Mouse (Mus musculus) heart, embryonic 13.5 days (tissue): Measurements from ENCODE around the gene Pced1b. TPM values are rescaled to one million over a fixed set of nuclear protein-coding genes. Genes with fewer than 3 reads are reported as not detected.

Experiments used
- ATAC-seq: fragments of 200-750 bp; cut with Nextera tagmentation; 2 replicates; pipeline ENCODE4 v1.8.0; 2017; ENCODE audit warnings: moderate TSS enrichment; ENCODE audit not compliant: insufficient number of reproducible peaks, low FRiP score, low TSS enrichment; ENCODE audit errors: extremely low read depth
- H3K27ac ChIP-seq: fragments of 300-500 bp; sonication (generic); replicated peaks from 2 replicates; pipeline ENCODE4 v1.5.1; 2015; ENCODE audit warnings: moderate library complexity, mild to moderate bottlenecking, inconsistent platforms
- H3K27me3 ChIP-seq: fragments of 300-500 bp; sonication (generic); replicated peaks from 2 replicates; pipeline ENCODE4 v1.6.1; 2015; ENCODE audit warnings: mild to moderate bottlenecking, inconsistent platforms
- H3K36me3 ChIP-seq: fragments of 300-500 bp; sonication (generic); 2 replicates; pipeline ENCODE4 v1.6.1; 2015; ENCODE audit warnings: mild to moderate bottlenecking, inconsistent platforms
- H3K4me1 ChIP-seq: fragments of 300-500 bp; sonication (generic); 2 replicates; pipeline ENCODE4 v1.6.1; 2015; ENCODE audit warnings: inconsistent platforms
- H3K4me2 ChIP-seq: fragments of 300-500 bp; sonication (generic); 2 replicates; pipeline ENCODE4 v1.6.1; 2015; ENCODE audit warnings: inconsistent platforms, mild to moderate bottlenecking, moderate library complexity
- H3K4me3 ChIP-seq: fragments of 300-500 bp; sonication (generic); 2 replicates; pipeline ENCODE4 v1.5.1; 2015; ENCODE audit warnings: moderate library complexity, mild to moderate bottlenecking, inconsistent platforms
- H3K9ac ChIP-seq: fragments of 300-500 bp; sonication (generic); 2 replicates; pipeline ENCODE4 v1.6.1; 2015; ENCODE audit warnings: inconsistent platforms, mild to moderate bottlenecking, moderate library complexity
- H3K9me3 ChIP-seq: fragments of 300-500 bp; sonication (generic); 2 replicates; pipeline ENCODE4 v1.6.1; 2016; ENCODE audit warnings: inconsistent platforms
- WGBS: fragments of 180-500 bp; shearing (Covaris S2); methylation state at CpG from one replicate; pipeline ENCODE4 v1.1.7; 2015; ENCODE audit warnings: mixed read lengths; 5-methylcytosine and 5-hydroxymethylcytosine counted together
- polyA plus RNA-seq: library from polyadenylated mRNA; unstranded; fragments of >200 nt; fragmentation: Nextera tagmentation; extraction: Ambion mirVana; gene quantifications from 2 replicates; pipeline ENCODE4 v1.2.1, GENCODE M21; 2015

Pced1b gene
- polyA plus RNA-seq, 1 experiment from 2014 or later: 2.5 TPM

GRCm38 (mm10) chr15:97289176-97289575, 42.3 kb downstream of the Pced1b start:
- H3K27me3 ChIP-seq: no peaks in the 10 kb centered on the region
- no peak overlapping the region for H3K4me3 ChIP-seq
- no peak overlapping the region for H3K9ac ChIP-seq
- H3K36me3 ChIP-seq: no peaks in the 10 kb centered on the region; the same call in 1 of the 2 replicates
- 0 out of 2 replicates have a peak, but pooled peaks cover 2% of the 10 kb centered on the region for H3K4me1 ChIP-seq
- no peak overlapping the region for H3K27ac ChIP-seq
- no peak for ATAC-seq
- H3K4me2 ChIP-seq: no peak overlapping the region
- 70% methylated on average over 4 of the region's 4 CpGs for WGBS
- H3K9me3 ChIP-seq: no peaks in the 10 kb centered on the region

DNA sequence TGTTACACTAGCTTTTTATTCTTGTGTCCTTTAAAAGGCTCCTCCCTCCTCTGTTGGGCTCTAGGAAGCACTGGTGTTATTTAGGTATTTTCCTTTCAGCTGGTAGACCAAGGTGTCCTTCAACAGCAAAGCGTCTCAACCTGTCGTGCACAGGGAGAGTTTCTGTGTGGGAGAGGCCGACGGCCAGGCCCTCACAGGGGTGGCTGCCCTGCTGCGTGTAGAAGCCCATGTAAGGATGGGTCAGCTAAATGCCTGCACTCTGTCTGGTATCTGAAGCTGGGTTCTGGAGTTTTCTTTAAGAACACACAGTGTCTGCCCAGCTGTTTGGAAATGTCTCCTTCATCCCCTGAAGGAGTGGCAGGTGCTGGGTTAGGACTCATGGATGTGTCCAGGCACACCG, 43.4 kb downstream of the Pced1b start:
- H3K4me2 ChIP-seq: no peak overlapping the region
- no peak for ATAC-seq
- H3K4me3 ChIP-seq: no peak overlapping the region
- no peaks in the 10 kb centered on the region for H3K27me3 ChIP-seq
- no peaks in the 10 kb centered on the region for H3K4me1 ChIP-seq
- 79% methylated on average over 6 of the region's 6 CpGs for WGBS
- H3K9me3 ChIP-seq: no peaks in the 10 kb centered on the region
- H3K9ac ChIP-seq: no peak overlapping the region
- H3K36me3 ChIP-seq: no peaks in the 10 kb centered on the region; the same call in 1 of the 2 replicates
- H3K27ac ChIP-seq: no peak overlapping the region

- H3K27ac ChIP-seq: no peak overlapping the region
These were observed 44.6 kb downstream of the Pced1b start for GRCm38 (mm10) chr15:97291291-97292050.

GRCm38 (mm10) chr15:97307935-97308334, 61.0 kb downstream of the Pced1b start:
- no peaks in the 10 kb centered on the region for H3K9me3 ChIP-seq
- H3K9ac ChIP-seq: no peak overlapping the region
- WGBS: 66% methylated on average over 9 of the region's 9 CpGs
- no peaks in the 10 kb centered on the region for H3K4me1 ChIP-seq
- H3K4me2 ChIP-seq: no peak overlapping the region
- no peak for ATAC-seq
- no peak overlapping the region for H3K4me3 ChIP-seq
- H3K36me3 ChIP-seq: no peaks in the 10 kb centered on the region
- no peak overlapping the region for H3K27ac ChIP-seq
- H3K27me3 ChIP-seq: no peaks in the 10 kb centered on the region

More at GRCm38 (mm10) chr15:97291291-97292050, 44.6 kb downstream of the Pced1b start:
- Histone ChIP-seq H3K36me3 (no peaks in the 10 kb centered on the region; the same call in 1 of the 2 replicates), H3K4me2 (no peak overlapping the region), H3K27me3 (no peaks in the 10 kb centered on the region), H3K9ac (no peak overlapping the region), H3K9me3 (no peaks in the 10 kb centered on the region), H3K4me1 (no peaks in the 10 kb centered on the region), H3K4me3 (no peak overlapping the region)
- 63% methylated on average over 21 of the region's 21 CpGs for WGBS
- no peak for ATAC-seq

GRCm38 (mm10) chr15:97309533-97309932, 62.6 kb downstream of the Pced1b start:
- Histone ChIP-seq H3K4me3 (no peak overlapping the region), H3K27ac (no peak overlapping the region), H3K27me3 (no peaks in the 10 kb centered on the region; the same call in 1 of the 2 replicates), H3K9me3 (no peaks in the 10 kb centered on the region), H3K36me3 (no peaks in the 10 kb centered on the region), H3K9ac (no peak overlapping the region), H3K4me2 (no peak overlapping the region), H3K4me1 (no peaks in the 10 kb centered on the region)
- 78% methylated on average over 2 of the region's 2 CpGs for WGBS
- no peak for ATAC-seq

GRCm38 (mm10) chr15:97310251-97310650, 63.3 kb downstream of the Pced1b start:
- no peak overlapping the region for H3K9ac ChIP-seq
- H3K4me3 ChIP-seq: no peak overlapping the region
- 0 out of 2 replicates have a peak, but pooled peaks cover 3% of the 10 kb centered on the region for H3K4me1 ChIP-seq
- WGBS: 69% methylated on average over 9 of the region's 9 CpGs
- no peaks in the 10 kb centered on the region; the same call in 1 of the 2 replicates for H3K27me3 ChIP-seq
- ATAC-seq: no peak
- no peaks in the 10 kb centered on the region for H3K36me3 ChIP-seq
- no peak overlapping the region for H3K27ac ChIP-seq
- H3K9me3 ChIP-seq: no peaks in the 10 kb centered on the region
- H3K4me2 ChIP-seq: no peak overlapping the region

DNA sequence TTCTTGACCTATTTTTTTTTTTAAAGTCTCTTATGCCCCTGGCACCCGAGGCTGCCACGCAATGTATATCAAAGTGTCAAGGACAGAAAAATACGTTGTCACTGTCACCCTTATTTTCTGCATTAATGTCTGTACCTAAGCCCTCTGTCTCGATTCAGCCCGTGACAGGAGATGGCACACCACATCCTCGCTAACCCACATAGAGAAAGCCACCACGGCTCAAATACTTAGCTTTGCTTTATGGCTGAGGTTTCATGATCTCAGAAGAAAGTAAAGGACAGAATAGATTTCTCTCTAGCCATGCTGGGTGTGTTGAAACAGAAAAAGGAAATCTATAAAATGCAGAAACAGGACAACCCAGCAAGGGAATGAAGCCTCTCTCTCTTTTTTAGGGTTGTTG, 64.3 kb downstream of the Pced1b start:
- H3K4me2 ChIP-seq: no peak overlapping the region
- no peak for ATAC-seq
- WGBS: 73% methylated on average over 7 of the region's 7 CpGs
- no peaks in the 10 kb centered on the region for H3K9me3 ChIP-seq
- no peak overlapping the region for H3K9ac ChIP-seq
- H3K27ac ChIP-seq: no peak overlapping the region
- no peaks in the 10 kb centered on the region for H3K36me3 ChIP-seq
- no peaks in the 10 kb centered on the region; the same call in 1 of the 2 replicates for H3K27me3 ChIP-seq
- no peak overlapping the region for H3K4me3 ChIP-seq
- 0 out of 2 replicates have a peak, but pooled peaks cover 3% of the 10 kb centered on the region for H3K4me1 ChIP-seq

- H3K4me1 ChIP-seq: 0 out of 2 replicates have a peak, but pooled peaks cover 3% of the 10 kb centered on the region
- H3K36me3 ChIP-seq: no peaks in the 10 kb centered on the region
- H3K4me3 ChIP-seq: no peak overlapping the region
- no peak overlapping the region for H3K4me2 ChIP-seq
- ATAC-seq: no peak
- H3K27ac ChIP-seq: no peak overlapping the region
- H3K9me3 ChIP-seq: no peaks in the 10 kb centered on the region
- WGBS: 80% methylated on average over 8 of the region's 8 CpGs
- H3K9ac ChIP-seq: no peak overlapping the region
- no peaks in the 10 kb centered on the region; the same call in 1 of the 2 replicates for H3K27me3 ChIP-seq
These were observed 65.0 kb downstream of the Pced1b start for GRCm38 (mm10) chr15:97311937-97312336.

DNA sequence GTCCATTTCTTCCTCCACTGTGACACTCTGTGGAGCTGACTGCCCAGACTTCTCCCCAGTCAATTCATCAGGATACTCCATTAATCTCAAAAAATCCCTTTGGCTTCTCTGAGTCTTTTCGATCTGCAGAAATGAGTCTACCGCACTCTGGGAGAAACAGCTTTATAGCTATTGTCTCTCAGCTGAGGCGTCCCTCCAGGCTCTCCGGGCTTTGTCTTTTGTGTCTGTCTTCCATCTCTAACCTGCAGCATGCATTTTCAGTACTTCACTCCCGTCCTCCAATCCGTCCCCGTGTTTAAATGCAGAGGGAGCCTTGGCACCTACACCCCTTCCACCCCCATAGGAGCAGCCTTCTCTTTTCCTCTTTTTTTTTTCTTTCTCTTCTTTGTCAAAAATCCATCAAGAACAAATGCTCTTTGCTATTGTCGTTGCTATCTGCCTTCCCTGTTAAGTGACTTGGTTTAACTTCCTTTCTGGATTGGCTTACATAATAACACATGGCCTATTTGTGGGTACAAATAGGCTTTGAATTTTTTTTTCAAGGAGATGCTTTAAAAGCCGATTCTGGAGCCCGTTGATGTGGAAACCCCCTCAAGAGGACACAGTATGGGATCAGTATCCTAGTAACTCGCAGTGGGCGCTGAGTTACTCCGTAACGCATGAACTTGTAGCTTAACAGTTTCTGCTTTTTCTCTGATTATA, 68.0 kb downstream of the Pced1b start:
- H3K36me3 ChIP-seq: no peaks in the 10 kb centered on the region
- H3K9me3 ChIP-seq: no peaks in the 10 kb centered on the region
- H3K9ac ChIP-seq: no peak overlapping the region
- no peak overlapping the region for H3K4me2 ChIP-seq
- no peak overlapping the region for H3K27ac ChIP-seq
- WGBS: 76% methylated on average over 14 of the region's 14 CpGs
- 0 out of 2 replicates have a peak, but pooled peaks cover 3% of the 10 kb centered on the region for H3K4me1 ChIP-seq
- no peaks in the 10 kb centered on the region; the same call in 1 of the 2 replicates for H3K27me3 ChIP-seq
- no peak for ATAC-seq
- H3K4me3 ChIP-seq: no peak overlapping the region

DNA sequence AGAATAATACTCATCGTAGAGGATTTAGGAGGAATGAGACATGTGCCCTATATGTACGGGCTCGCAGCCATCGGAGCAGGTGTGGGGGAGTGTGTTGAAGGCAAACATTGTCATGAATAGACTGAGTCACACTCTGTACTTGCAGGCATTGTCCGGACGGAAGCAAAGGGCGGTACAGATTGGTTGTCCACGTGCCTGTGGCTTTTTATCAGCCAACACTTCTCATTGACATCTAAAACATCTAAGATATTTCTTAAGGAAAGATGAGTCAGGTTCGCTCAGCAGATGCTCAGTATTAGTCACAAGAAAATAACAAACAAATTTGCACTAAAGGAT, 68.5 kb downstream of the Pced1b start:
- Histone ChIP-seq H3K36me3 (no peaks in the 10 kb centered on the region), H3K4me3 (no peak overlapping the region), H3K4me2 (no peak overlapping the region), H3K4me1 (0 out of 2 replicates have a peak, but pooled peaks cover 3% of the 10 kb centered on the region), H3K9me3 (no peaks in the 10 kb centered on the region), H3K9ac (no peak overlapping the region), H3K27me3 (no peaks in the 10 kb centered on the region; the same call in 1 of the 2 replicates), H3K27ac (no peak overlapping the region)
- 56% methylated on average over 9 of the region's 9 CpGs for WGBS
- no peak for ATAC-seq

DNA sequence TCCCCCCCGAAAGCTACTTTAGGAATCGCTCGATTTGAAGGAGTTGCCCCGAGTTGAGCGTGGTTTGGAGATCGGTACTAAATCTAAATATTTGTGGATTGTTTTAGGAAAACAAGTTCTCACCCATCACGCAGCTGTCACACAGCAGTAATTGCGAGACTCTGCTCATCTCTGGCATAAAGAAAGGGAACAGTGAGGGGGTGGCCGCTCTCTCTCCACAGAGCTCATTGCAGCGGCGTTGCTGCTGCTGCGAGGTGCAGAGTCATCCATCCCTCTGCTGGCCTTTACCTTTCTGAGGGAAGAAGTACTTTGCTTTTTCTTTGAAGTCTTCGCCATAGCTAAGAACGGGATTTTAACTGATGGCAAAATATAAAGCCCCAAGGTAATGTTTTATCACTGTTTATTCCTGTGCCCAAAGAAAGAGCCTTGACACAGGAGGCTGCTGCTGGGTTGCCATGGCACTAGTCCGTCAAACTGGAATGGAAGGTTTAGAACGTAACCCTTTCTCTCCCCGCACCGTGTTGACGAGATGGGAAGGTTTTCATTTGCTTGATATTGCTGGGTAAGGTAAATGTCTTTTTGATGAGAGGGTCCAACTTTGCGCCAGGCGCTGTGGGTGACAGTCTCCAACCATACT, 71.6 kb downstream of the Pced1b start:
- peaks cover 3% of the 10 kb centered on the region; the same call in 1 of the 2 replicates for H3K9me3 ChIP-seq
- 83% methylated on average over 21 of the region's 21 CpGs for WGBS
- H3K4me1 ChIP-seq: 0 out of 2 replicates have a peak, but pooled peaks cover 3% of the 10 kb centered on the region
- no peak for ATAC-seq
- no peak overlapping the region for H3K4me2 ChIP-seq
- no peaks in the 10 kb centered on the region; the same call in 1 of the 2 replicates for H3K27me3 ChIP-seq
- H3K27ac ChIP-seq: no peak overlapping the region
- H3K9ac ChIP-seq: no peak overlapping the region
- H3K36me3 ChIP-seq: no peaks in the 10 kb centered on the region
- no peak overlapping the region for H3K4me3 ChIP-seq
